Mouse (Mus musculus): ENCODE data around the gene Ttc27.

DNA sequence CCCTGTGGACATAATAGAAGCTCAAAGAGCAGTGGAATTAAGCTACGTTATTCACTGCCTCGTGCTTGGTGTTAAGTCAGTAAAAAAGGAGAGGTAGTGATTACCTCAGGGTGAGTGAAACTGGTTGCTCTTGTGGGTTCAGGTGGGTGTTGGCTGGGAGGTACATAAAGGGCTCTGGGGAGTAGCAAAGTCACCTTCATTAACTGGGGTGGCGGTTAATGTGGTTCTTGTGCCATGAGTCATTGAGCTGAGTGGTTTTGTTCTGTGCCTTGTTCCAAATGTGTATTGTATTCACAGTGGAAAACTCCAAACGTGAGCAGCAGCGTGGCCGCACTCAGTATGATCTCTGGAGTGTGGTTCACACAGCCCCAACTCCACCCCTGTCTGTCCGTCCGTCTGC is 152.0 kb downstream of the Ttc27 start:
- TF ChIP-seq POLR2A (IDR thresholded peaks at IDR 0.05; ENCODE audit: borderline replicate concordance, extremely low read depth, insufficient read depth, insufficient read length, poor library complexity, severe bottlenecking) (no peak), CTCF (IDR thresholded peaks at IDR 0.05; ENCODE audit: borderline replicate concordance, extremely low read depth, insufficient read depth, insufficient read length) (no peak)
